Mouse (Mus musculus): ENCODE measurements at regions not wholly inside any gene's neighbourhood (a gene's known extent, or its start where the extent isn't known, plus 50 kb on each side); places are given as distances from the start of the nearest gene placed in this dataset.

GRCm38 (mm10) chr1:100660822-100661221 lies 888.3 kb downstream of the Cntnap5b start:
- TF ChIP-seq EP300 (optimal IDR thresholded peaks at IDR 0.05) (no peak), CTCF (IDR thresholded peaks at IDR 0.05; ENCODE audit: low read depth) (no peak)

Measured in stomach, postnatal 0 days (tissue).